Mouse (Mus musculus) bone marrow, adult 2 months (tissue): Measurements from ENCODE around the gene Cacna2d2.

Source experiments
- CTCF ChIP-seq: fragments of 200-500 bp; IDR thresholded peaks from 2 replicates; pipeline ENCODE4 v1.5.1; 2011; ENCODE audit warnings: low read length, control low read depth; ENCODE audit not compliant: control insufficient read depth, insufficient read depth
- POLR2A ChIP-seq: fragments of 200-500 bp; IDR thresholded peaks from 2 replicates; pipeline ENCODE4 v1.6.1; 2011; ENCODE audit warnings: low read depth, mild to moderate bottlenecking, control low read depth, low read length, borderline replicate concordance; ENCODE audit not compliant: control insufficient read depth

DNA sequence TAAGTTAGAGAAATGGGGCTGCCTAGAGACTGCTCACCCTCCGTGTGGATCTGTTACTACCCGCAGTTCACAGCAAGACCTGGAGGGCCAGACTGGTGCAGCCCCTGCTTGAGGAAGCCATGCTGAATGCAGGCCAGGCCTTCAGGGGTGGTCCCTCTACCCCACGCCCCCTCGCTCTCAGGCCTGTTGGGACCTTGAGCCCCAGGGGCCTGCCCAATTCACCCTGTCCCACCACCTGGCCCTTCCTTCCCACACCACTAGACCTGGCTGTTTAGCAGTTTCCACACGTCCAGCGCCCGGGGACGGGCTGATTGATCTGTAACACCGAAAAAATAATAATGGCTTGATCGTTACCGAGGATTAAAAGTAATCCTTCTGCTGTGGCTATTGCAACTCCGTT lies 94.8 kb downstream of the Cacna2d2 start:
- TF ChIP-seq CTCF (no peak), POLR2A (no peak)
